Mouse (Mus musculus): ENCODE results near the gene Wdr95.

DNA sequence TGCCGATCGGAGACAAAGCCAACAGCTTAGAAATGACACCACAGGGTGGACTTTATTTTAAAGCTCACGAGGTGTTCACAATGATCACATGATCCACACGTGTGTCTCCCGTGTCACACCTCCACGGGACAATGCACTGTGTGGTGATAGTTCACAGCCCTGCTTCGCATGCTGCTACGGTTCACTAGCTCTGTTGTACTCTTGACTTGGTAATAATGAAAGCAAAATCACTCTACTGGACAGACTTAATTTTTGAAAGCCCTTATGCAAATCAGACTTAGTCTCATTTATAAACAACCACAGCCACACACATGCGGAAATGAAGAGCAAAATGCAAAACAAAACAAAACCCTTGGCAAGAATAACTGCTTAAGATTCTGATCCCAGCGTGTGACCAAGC lies 88.3 kb downstream of the Wdr95 start:
- TF ChIP-seq CTCF (IDR thresholded peaks at IDR 0.05; ENCODE audit: control insufficient read depth, insufficient read depth, low read length), result no peak
- TF ChIP-seq POLR2A (IDR thresholded peaks at IDR 0.05; ENCODE audit: borderline replicate concordance, control insufficient read depth, low read depth, low read length), result no peak

All from bone marrow, adult 2 months (tissue).